Mouse (Mus musculus): ENCODE data around the gene Hdac1. TPM values are rescaled to one million over a fixed set of nuclear protein-coding genes. Genes with fewer than 3 reads are reported as not detected.
"Not testable (repeated sequence)": the region's sequence is repeated elsewhere in the genome, so short reads cannot be mapped to it uniquely, and the experiment has no call there.

The Hdac1 gene
- total RNA-seq, 2 experiments from 2014 or later, result 17.7 to 21.1 TPM

DNA sequence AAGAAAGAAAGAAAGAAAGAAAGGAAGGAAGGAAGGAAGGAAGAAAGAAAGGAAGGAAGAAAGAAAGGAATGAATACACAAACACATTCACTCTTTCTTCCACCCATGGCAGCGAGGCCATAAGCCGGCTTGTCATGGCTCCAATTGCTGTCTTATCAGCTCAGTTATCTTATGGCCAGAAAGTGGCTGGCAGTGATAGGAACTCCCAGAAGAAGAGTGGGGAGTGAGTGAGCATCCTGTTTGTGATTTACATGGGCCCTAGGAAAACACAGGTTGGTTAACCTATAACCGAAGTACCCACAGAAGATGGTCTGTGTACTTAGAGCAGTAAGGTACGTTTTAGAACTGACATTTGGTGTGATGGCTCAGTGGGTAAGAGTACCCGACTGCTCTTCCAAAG is 18.7 kb upstream of the Hdac1 start:
- intact Hi-C loops (cut with DNase I), result no loop called here
- no peak for DNase-seq

DNA sequence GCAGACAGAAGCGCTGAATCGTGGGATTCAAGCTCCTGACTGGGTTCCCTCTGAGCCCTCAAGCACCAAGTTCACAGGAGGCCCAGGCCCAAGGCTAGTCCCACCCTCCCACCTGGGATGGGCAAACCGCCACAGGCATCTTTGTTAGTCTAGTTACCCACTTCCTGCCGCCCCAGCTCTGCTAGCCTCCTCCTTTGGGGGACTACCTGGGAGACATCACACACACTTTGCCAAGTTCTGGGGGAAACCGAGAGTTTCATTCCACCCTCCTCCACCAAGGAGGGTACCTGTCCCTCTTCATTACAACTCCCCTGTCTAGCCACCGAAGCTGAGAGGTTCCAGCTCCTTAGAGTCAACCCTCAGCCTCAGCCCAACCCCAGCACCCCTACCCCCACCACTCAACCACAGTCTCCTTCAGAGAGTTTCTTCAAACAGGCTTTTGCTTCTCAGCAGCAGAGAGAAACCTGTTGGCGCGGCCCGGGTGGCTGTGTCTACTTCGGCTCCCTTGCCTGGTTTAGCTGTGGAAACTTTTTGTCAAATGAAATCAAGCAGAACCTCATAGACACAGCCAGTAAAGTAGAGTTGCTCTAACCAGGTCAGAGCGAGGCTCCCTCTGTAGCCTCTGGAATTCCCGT is 15.9 kb upstream of the Hdac1 start:
- DNase-seq, result no peak
- intact Hi-C loops (cut with DNase I), result no loop called here

DNA sequence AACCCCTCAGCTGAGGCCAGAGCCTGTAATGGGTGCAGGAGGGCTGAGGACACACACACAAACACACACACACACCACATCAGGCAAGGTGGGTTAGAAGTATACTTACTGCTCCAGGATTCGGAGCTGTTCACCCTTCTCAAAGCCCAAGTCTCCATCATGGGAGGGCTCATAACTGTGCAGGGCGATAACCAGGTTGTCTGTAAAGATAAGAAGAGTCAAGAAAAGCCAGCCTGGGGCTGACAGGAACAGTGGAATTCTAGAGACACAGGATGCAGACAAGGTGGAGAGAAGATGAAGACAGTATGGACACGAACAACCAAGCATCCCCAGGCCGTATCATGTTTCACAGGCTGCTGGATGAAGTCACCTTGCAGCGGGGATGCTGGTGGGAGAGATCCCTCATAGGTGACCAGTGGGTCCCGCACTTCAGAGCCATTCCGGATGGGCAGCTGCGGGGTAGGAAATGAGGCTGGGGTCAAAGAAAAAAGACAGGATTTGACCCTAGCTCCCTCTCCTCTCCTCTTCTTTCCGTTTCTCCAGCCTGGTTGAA is 14.8 kb upstream of the Hdac1 start:
- intact Hi-C loops (cut with DNase I), result no loop called here

DNA sequence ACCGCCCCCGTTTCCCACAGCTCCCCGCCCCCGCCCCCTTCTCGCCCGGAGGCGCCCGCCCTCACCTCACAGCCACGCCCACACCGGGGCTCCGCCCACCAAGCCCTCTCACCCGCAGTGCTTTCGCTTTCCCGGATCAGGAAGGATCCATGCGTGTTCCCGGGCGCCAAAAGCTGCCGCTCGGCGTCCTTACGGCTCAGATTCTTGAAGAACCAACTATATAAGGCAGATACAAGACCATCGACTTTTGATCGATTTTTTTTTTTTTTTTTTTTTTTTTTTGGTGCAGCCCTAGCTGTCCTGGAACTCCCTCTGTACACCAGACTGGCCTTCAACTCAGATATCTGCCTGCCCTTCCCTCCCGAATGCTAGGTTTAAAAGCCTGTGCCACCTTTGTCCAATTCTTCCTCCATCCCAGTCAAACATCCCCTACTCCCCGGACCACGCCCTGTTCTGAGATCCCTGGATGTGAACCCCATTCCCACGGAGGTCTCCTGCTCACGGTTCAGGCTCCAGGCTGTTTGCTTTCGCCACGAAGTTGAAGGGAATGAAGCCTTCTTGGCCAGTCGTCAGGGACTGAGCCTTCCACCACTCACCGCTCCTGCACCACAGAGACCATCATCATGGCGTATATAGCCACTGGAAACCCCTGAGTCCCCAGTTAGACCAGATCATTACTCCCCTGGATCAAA is 14.2 kb upstream of the Hdac1 start:
- intact Hi-C loops (cut with DNase I), result no loop called here
- peak; percentile 88 to 91 for DNase-seq

More for the DNA sequence above, 14.8 kb upstream of the Hdac1 start:
- DNase-seq, result no peak

DNA sequence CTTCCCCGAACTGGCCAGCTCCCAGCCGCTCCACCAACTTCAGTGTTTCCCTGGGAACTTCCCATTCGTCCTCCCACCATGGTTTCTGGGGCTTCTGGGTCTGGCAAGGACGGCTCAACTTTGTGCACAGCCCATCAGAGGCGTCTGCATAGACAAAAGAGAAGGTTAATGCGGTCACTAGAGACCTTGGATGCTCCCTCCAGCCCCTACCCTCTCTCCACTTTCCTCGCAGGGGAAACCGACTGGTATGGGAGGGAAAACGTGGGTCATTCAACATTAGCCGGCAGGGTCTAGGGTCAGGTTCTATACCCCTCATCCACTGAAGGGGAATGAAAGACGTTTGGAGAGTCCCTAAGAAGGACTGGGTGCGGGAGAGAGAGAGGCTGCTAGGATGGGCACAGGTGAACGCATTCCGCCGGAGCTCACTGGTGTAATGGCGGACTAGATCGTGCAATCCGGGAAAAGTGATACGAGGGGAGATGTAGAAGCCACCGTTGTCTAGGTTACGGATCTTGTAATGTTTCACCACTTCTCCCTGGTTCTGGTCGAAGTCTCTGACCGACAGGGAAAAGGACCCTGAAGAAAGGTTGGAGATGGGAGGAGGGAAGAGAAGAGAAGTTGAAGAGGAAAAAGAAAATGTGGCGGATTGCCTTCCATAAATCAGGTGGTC is 13.5 kb upstream of the Hdac1 start:
- intact Hi-C loops (cut with DNase I), result no loop called here
- DNase-seq, result peak in 1 of 2 experiments; percentile 15

DNA sequence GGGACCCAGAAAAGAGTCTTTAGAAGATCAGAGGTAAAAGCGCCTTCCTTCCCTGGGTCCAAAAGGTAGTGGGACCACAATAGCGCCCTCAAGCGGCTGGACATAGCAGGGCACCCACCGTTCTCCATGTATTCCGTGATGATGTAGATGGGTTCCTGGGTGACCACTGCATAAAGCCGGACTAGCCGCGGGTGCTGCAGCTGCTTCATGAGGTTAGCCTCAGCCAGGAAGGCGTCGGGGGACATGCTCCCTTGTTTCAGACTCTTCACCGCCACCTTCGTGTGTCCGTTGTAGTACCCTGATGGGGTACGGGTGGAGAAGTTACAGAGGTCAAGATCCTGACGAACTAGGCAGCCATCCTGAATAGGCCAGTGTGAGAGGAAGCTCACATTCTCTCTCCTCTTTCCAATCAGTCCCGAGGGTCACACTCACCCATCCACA is 12.9 kb upstream of the Hdac1 start:
- intact Hi-C loops (cut with DNase I), result no loop called here
- peak; percentile 31 to 52 for DNase-seq

DNA sequence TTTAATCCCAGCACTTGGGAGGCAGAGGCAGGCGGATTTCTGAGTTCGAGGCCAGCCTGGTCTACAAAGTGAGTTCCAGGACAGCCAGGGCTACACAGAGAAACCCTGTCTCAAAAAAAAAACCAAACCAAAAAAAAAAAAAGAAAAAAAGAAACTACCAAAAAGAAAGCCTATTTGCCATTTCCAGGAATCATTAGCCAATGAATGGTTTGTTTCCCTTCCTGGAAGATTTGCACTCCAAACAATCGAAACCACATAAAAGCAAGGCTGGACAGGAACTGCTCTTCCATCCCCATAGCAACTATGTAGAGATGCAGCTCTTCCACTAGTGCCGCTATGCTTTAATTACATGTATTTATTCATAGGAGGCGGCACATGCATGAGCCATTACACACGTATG is 12.0 kb upstream of the Hdac1 start:
- DNase-seq; intact Hi-C loops (cut with DNase I): not testable (repeated sequence)

DNA sequence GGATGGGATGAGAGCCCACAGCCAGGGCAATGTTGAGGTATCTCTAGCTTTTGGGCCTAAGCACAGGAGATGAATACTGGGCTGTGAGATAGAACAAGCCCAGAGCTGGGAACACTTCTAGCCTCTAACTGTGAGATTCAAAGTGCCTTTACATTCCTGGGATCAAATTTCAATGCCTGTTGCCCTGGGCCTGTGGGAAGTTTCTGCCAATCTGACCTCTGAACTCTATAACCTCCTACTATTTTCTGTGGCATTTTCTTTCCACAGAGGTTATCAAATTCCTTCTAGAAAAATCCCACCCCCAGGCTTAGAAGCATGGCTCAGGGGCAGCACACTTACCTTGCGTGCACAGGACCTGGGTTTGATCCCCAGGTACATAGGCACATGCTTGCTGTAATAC is 7.8 kb upstream of the Hdac1 start:
- no peak for DNase-seq
- intact Hi-C loops (cut with DNase I), result no loop called here

DNA sequence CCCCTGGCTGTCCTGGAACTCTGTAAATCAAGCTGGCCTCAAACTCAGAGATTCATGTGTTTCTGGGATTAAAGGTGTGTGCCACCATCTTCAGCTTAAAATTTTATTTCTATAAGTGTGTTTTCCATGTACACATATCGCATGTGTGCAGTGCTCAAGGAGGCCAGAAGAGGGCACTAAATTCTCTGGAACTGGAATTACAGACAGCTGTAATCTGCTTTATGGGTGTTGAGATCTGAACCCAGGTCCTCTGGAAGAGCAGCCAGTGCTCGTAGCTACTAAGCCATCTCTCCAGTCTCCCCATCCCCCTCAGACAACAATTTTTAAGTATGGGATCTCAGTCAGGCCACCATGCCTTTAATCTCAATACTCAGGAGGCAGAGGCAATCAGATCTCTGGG is 6.8 kb upstream of the Hdac1 start:
- intact Hi-C loops (cut with DNase I), result loop anchor here (2.0 to 5.0 kb wide), 2 partner anchors 38 to 59 kb away; no protein-coding TSS in a partner anchor
- peak in 1 of 2 experiments; percentile 41 for DNase-seq

DNA sequence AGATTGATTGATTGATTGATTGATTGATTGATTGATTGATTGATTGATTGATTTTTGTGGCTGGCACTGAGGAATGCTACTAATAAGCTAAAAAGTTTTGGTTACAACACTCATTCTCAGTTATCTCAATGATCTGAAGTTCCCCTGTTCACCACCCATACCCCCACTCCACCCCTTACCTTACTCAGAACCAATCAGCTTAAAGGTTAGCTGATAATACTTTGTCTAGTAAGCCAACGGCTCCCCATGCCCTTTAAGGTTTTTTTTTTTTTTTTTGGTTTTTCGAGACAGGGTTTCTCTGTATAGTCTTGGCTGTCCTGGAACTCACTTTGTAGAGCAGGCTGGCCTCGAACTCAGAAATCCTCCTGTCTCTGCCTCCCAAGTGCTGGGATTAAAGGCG is 5.1 kb upstream of the Hdac1 start:
- DNase-seq, result not testable (repeated sequence)
- intact Hi-C loops (cut with DNase I), result loop anchor here (2.0 to 5.0 kb wide), 2 partner anchors 40 to 61 kb away; no protein-coding TSS in a partner anchor

DNA sequence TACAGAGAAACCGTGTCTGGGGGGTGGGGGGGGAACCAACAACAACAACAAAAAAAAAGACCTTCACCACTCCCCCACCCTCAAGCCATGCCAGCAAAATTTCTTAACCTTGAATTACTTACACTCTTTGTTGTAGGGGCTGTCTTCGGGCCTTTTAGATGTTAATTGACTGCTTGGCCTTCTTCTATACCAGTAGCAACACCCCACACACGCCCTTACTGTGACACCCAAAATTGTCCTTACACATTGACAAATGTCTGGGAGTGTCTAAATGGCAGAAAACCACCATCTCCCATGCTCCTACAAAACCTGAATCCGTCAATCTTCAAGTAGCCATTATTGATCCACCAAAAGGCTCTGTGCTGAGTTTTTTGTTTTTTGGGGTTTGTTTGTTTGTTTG is 1.6 kb upstream of the Hdac1 start:
- no peak for DNase-seq
- intact Hi-C loops (cut with DNase I), result no loop called here

DNA sequence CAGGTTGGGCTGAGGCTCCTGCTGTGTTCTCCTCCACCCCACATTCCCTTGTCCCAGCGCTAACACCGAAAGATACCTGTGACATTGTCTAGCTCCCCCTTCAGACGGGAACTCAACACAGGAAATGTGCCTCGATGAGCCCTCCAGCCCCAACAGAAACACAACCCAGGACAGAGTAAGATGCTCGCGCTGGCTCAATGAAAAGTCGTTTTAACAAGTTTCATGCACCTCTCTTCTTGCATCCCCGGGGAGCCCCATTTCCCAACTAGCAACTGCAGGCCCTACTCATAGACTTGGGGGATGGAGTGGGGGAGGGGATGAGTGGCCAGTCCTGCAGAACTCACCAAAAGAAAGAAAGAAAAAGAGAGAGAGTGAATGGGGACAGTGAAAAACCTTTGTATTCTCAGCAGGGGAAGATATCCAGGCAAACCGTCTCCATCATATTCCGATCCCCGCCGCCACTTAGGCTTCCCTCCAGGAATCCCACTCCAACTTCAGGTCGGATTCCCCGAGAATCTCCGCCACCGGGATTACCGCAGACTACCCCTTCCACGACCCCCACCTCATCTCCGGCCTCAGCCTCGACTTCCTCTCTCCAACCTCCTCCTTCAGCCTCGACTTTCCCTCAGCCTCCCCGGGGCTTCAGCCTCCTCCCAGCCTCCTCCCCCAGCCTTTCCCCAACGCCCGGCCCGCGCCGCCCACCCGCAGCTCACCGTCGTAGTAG is 483 bp downstream of the Hdac1 start:
- peak; percentile 18 to 24 for DNase-seq
- intact Hi-C loops (cut with DNase I), result loop anchor here (1.0 kb wide), 1 partner anchor 47 kb away; no protein-coding TSS in a partner anchor

DNA sequence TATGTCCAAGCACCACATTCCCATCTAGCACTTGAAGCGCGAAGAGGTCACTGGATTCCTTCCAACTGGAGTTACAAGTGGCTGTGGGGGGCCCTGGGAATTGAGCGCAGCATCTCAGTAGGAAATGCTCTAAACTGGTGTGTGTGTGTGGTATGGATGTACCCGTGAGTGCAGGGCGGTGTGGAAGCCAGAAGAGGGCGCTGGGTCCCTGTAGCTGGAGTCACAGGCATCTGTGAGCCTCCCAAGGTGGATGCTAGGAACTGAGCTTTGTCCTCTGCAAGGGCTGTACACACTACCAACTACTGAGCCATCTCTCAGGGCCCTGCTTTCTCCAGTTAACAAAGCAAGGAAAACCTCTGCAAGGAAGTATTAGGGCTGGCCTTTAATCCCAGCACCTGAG is 2.5 kb downstream of the Hdac1 start:
- intact Hi-C loops (cut with DNase I), result no loop called here
- no peak for DNase-seq

DNA sequence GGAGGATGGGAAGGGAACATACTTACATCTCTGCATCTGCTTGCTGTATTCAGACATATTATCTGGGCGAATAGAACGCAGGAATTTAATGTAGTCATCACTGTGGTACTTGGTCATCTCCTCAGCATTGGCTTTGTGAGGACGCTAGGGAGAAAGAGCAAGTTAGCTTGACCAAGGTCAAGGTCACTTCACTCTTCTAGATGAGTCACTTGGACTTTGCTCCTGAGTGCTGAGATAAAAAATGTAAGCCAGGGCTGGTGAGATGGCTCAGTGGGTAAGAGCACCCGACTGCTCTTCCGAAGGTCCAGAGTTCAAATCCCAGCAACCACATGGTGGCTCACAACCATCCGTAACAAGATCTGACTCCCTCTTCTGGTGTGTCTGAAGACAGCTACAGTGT is 13.6 kb downstream of the Hdac1 start:
- DNase-seq; intact Hi-C loops (cut with DNase I): not testable (repeated sequence)

DNA sequence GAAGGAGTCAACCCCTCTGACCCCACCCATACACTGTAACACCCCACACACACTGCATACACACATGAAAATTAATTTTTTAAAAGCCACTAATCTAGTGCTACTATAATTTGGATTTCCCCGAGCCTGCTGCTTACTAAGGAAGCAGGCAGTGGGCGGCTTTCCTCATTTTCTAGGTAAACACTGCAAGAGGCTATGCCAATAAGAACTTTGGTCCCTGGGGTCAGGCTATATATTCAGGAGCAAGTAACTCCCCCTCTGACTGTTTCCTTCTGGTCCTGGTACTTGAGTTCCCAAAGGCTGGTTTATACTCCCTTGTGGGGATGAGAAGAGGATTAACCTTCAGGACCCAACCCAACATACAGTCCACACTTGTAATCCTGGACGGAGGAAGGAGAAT is 16.6 kb downstream of the Hdac1 start:
- intact Hi-C loops (cut with DNase I), result no loop called here

DNA sequence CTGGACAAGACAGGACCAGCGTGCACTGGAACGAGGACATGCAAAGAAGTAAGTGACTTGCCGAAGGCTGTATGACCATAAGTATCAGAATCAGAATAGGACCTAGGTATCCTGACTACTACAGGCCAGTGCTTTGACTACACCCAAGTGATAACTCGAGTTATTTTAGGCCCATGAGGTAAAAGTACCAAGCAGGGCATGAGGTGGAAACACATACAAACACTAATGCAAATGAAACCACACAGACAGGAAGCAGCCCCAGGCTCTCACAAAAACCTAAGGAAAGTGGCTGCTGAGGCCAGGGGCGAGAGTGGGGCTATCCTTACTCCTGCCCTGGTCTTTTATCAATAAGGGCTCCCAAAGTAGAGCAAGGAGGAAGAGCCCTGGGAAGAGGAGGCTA is 17.2 kb downstream of the Hdac1 start:
- no peak for DNase-seq

More for the DNA sequence above, 16.6 kb downstream of the Hdac1 start:
- no peak for DNase-seq

DNA sequence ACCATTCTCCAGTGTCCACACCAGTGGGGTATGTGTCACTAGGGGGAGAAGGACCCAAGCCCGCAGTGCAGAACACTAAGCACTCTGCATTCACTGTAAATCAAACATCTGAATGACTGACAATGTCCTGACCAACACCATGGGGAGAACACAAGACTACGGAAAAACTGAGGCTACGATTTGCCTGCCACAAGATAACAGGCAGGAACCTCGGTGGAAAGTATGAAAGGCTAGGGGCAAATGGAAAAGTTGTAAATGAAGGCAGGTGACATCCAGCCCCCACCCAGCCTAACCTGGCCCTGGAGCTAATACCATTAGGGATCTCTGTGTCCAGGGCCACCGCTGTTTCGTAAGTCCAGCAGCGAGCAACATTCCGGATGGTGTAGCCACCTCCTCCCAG is 24.0 kb downstream of the Hdac1 start:
- intact Hi-C loops (cut with DNase I), result no loop called here
- no peak for DNase-seq

More for the DNA sequence above, 17.2 kb downstream of the Hdac1 start:
- intact Hi-C loops (cut with DNase I), result no loop called here

DNA sequence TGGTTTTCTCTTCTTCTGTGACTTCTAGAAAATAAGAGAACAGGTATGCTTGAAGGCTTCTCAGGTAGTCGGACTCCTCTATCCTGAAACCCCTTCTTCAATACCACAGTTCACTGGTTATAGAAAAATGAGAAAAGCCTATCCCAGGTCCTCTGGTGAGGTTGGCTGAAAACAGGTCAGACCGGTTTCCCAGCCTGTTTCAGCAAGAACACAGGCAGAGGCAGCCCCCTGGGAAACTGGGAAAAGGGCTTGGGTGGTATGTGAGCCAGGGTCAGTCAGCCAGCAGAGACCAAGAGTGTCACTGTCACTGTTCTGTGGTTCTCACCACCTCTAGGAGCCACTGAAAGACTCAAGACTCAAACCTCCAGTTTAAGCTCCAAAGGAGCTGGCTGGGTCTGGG is 25.6 kb downstream of the Hdac1 start:
- intact Hi-C loops (cut with DNase I), result no loop called here
- no peak for DNase-seq

DNA sequence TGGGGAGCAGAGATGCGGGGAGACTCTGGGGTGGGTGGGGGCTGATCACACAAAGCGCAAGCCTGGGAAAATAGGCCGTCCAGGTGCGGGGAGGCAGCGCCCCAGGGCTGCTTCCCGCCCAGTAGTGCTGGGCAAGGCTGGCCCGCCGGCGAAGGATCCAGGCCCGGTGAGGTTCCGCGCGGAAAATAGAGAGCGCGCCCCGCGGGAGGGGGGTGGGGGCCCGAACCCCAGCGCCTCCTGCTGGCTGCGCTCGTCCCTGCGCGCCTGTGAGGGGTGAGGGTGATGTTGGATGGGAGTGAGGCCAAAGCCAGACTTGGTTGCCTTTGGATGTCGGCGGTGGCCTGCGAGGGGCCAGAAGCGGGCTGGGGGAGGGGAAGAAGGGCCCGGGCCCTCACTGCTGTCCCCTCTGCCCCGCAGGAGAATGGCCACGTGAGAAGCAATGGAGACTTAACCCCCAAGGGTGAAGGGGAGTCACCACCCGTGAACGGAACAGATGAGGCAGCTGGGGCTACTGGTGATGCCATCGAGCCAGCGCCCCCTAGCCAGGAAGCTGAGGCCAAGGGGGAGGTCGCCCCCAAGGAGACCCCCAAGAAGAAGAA is 28.1 kb downstream of the Hdac1 start:
- intact Hi-C loops (cut with DNase I), result loop anchor here (1.0 kb wide), 1 partner anchor 19 kb away; no protein-coding TSS in a partner anchor
- DNase-seq, result peak; percentile 67 to 71

DNA sequence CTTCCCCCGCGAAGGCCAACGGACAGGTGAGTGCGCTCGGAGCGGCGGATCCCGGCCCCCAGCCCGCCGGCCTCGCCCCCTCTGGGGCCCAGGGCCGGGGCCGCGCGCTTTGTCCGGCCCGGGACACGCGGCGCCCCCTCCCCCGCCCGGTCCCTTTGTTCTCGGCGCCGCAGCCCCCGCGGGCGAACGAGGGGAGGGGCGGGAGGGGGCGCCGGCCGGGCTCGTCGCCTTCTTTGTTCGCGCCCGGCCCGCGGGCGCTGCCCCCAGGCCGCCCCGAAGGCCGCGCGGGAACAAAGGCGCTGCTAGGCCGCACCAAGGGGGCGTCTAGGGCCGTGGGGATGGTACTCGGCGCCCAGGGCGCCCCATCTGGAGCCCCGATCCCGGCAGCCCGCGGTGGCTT is 28.6 kb downstream of the Hdac1 start:
- DNase-seq, result no peak
- intact Hi-C loops (cut with DNase I), result loop anchor here (1.0 kb wide), 1 partner anchor 19 kb away; no protein-coding TSS in a partner anchor

All from heart, postnatal 36 days (tissue).